ENCODE assay signal across 15 mouse cellular contexts in genomic region chr3:94613258-94613878, GRCm38 (mm10). TPM values are rescaled to one million over a fixed set of nuclear protein-coding genes. Genes with fewer than 3 reads are reported as not detected.
DNase-seq lines count a peak whose midpoint lies in the region; ATAC-seq and TF ChIP-seq lines count a peak whose summit lies in the region.
"Had no signal": no experiment of that assay in that cellular context is flagged by ENCODE, and none has a peak within 500 bp of the region (broad histone marks: within the 10 kb centered on the region; RNA-seq: fewer than 3 reads in every experiment).

No protein-coding gene starts in this region.

- H3K4me3 ChIP-seq in kidney, embryonic 16.5 days (ENCODE audit: low read length), result no peak overlapping the region
- H3K4me3 ChIP-seq in CH12.LX (replicated peaks in 1 of 3; ENCODE audit: low read depth in 2 of 3, low read length in 2 of 3, poor library complexity in 1 of 3), result no peak overlapping the region
- no peak overlapping the region for H3K4me3 ChIP-seq in bone marrow macrophage, adult 2 months (ENCODE audit: insufficient read depth, low read length)
- H3K4me3 ChIP-seq in forebrain, embryonic 16.5 days (replicated peaks; ENCODE audit: low read length), result no peak overlapping the region
- H3K4me3 ChIP-seq: embryonic facial prominence, embryonic 15.5 days; limb, embryonic 10.5 days; myocyte had no signal

- H3K4me1 ChIP-seq in kidney, embryonic 16.5 days (ENCODE audit: insufficient read depth, low read length), result peaks cover 13% of the 10 kb centered on the region; the same call in 1 of the 2 replicates
- H3K4me1 ChIP-seq in CH12.LX (ENCODE audit: control insufficient read depth in 1 of 2, insufficient read depth in 2 of 2), result peaks cover 26 to 70% of the 10 kb centered on the region in 2 experiments
- H3K4me1 ChIP-seq in bone marrow macrophage, adult 2 months (ENCODE audit: control insufficient read depth, insufficient read depth, low read length), result peaks cover 37% of the 10 kb centered on the region
- peaks cover 3% of the 10 kb centered on the region; the same call in 1 of the 2 replicates for H3K4me1 ChIP-seq in forebrain, embryonic 16.5 days (replicated peaks; ENCODE audit: control insufficient read depth, insufficient read depth, low read length)

- peak; percentile 83 for ATAC-seq in kidney, embryonic 16.5 days (ENCODE audit: low FRiP score, low TSS enrichment)
- ATAC-seq in forebrain, embryonic 16.5 days, result no peak

- H3K79me2 ChIP-seq in CH12.LX (replicated peaks; ENCODE audit: control insufficient read depth, extremely low read depth, insufficient read depth, poor library complexity, severe bottlenecking), result no peaks in the 10 kb centered on the region

- DNase-seq in kidney, adult 8-10 months, result no peak
- DNase-seq in CH12.LX (ENCODE audit: extremely low read depth), result peak; percentile 81
- peak; percentile 12 to 18 for DNase-seq in heart, postnatal 14 days
- no peak for DNase-seq in thymus, adult 18-20 months
- DNase-seq: cerebellum, adult 8-10 months; thymus, postnatal 36 days had no signal

- H3K9ac ChIP-seq in kidney, embryonic 16.5 days (replicated peaks; ENCODE audit: low read length), result no peak overlapping the region
- no peak overlapping the region for H3K9ac ChIP-seq in CH12.LX (ENCODE audit: insufficient read depth, low read depth)
- H3K9ac ChIP-seq in forebrain, embryonic 16.5 days (replicated peaks; ENCODE audit: low read depth, low read length), result no peak overlapping the region
- H3K9ac ChIP-seq: embryonic facial prominence, embryonic 15.5 days had no signal

- H3K36me3 ChIP-seq in kidney, embryonic 16.5 days (ENCODE audit: insufficient read depth, low read length), result no peaks in the 10 kb centered on the region
- peaks cover 0 to 12% of the 10 kb centered on the region in 2 experiments for H3K36me3 ChIP-seq in CH12.LX (replicated peaks in 1 of 2; ENCODE audit: control insufficient read depth in 1 of 2, insufficient read depth in 1 of 2, low read length in 1 of 2)
- H3K36me3 ChIP-seq in forebrain, embryonic 16.5 days (ENCODE audit: control insufficient read depth, insufficient read depth), result no peaks in the 10 kb centered on the region
- H3K36me3 ChIP-seq: embryonic facial prominence, embryonic 15.5 days; limb, embryonic 10.5 days had no signal

- TF ChIP-seq CTCF in CH12.LX (conservative IDR thresholded peaks at IDR 0.05 in 1 of 2, IDR thresholded peaks at IDR 0.05 in 1 of 2; ENCODE audit: low read depth in 2 of 2, low read length in 2 of 2), result no peak
- TF ChIP-seq CTCF in bone marrow macrophage, adult 2 months (IDR thresholded peaks at IDR 0.05; ENCODE audit: low read depth, low read length), result no peak

- H3K27me3 ChIP-seq in kidney, embryonic 16.5 days (ENCODE audit: insufficient read depth, low read length), result no peaks in the 10 kb centered on the region
- H3K27me3 ChIP-seq in CH12.LX (replicated peaks), result no peaks in the 10 kb centered on the region
- no peaks in the 10 kb centered on the region for H3K27me3 ChIP-seq in forebrain, embryonic 16.5 days (replicated peaks; ENCODE audit: control insufficient read depth, insufficient read depth, low read length)
- H3K27me3 ChIP-seq: embryonic facial prominence, embryonic 15.5 days had no signal

- TF ChIP-seq EP300 in CH12.LX (IDR thresholded peaks at IDR 0.05; ENCODE audit: low read length), result peak; percentile 81

- no peak for TF ChIP-seq POLR2A in CH12.LX (IDR thresholded peaks at IDR 0.05; ENCODE audit: low read depth, low read length)
- TF ChIP-seq POLR2A in bone marrow macrophage, adult 2 months (IDR thresholded peaks at IDR 0.05; ENCODE audit: borderline replicate concordance, low read depth, low read length), result no peak

- no peak overlapping the region for H3K27ac ChIP-seq in kidney, embryonic 16.5 days (ENCODE audit: low read length)
- peak overlapping the region; percentile 56; the same call in 1 of the 2 replicates for H3K27ac ChIP-seq in CH12.LX (ENCODE audit: insufficient read depth, low read depth)
- H3K27ac ChIP-seq in bone marrow macrophage, adult 2 months (ENCODE audit: insufficient read depth, low read depth, low read length), result peak overlapping the region; percentile 94
- H3K27ac ChIP-seq in forebrain, embryonic 16.5 days (ENCODE audit: low read length), result no peak overlapping the region
- H3K27ac ChIP-seq: limb, embryonic 10.5 days had no signal

- no peaks in the 10 kb centered on the region for H3K9me3 ChIP-seq in kidney, embryonic 16.5 days (ENCODE audit: low read length)
- no peaks in the 10 kb centered on the region for H3K9me3 ChIP-seq in CH12.LX (replicated peaks; ENCODE audit: low read length)
- H3K9me3 ChIP-seq in forebrain, embryonic 16.5 days (ENCODE audit: control insufficient read depth, low read length), result no peaks in the 10 kb centered on the region
- H3K9me3 ChIP-seq: embryonic facial prominence, embryonic 15.5 days; limb, embryonic 10.5 days had no signal

- 60% methylated on average over 7 of the region's 7 CpGs for WGBS in kidney, embryonic 16.5 days
- WGBS in forebrain, embryonic 16.5 days, result 70% methylated on average over 7 of the region's 7 CpGs

- dilution Hi-C loops in CH12.LX (cut with MboI; ENCODE audit: extremely low pct_ligation_motif_present, extremely low pct_unique_long_range_greater_than_20kb, low sequenced_read_pairs), result no loop called here

- in situ Hi-C loops in CH12.LX (cut with MboI; ENCODE audit: low pct_ligation_motif_present, low pct_unique_long_range_greater_than_20kb, low sequenced_read_pairs), result loop anchor here (25.0 kb wide), 1 partner anchor 151 kb away; no protein-coding TSS in a partner anchor

- no peak for TF ChIP-seq RAD21 in CH12.LX (IDR thresholded peaks at IDR 0.05; ENCODE audit: low read depth, low read length)

- intact Hi-C loops in heart, postnatal 14 days (cut with DNase I), result loop anchor here (10.0 kb wide), 1 partner anchor 291 kb away; no protein-coding TSS in a partner anchor

- no peak overlapping the region for H3K4me2 ChIP-seq in kidney, embryonic 16.5 days (replicated peaks; ENCODE audit: low read depth, low read length)
- H3K4me2 ChIP-seq in CH12.LX (ENCODE audit: insufficient read depth, low read depth, poor library complexity, severe bottlenecking), result peak overlapping the region; percentile 85
- no peak overlapping the region for H3K4me2 ChIP-seq in forebrain, embryonic 16.5 days (ENCODE audit: low read length)
- H3K4me2 ChIP-seq: embryonic facial prominence, embryonic 15.5 days had no signal

TF ChIP-seq in CH12.LX, 34 proteins besides CTCF, POLR2A, EP300 and RAD21 (continues in another document):
- no peak for TF ChIP-seq JUN (IDR thresholded peaks at IDR 0.05; ENCODE audit: insufficient read depth, low read depth, low read length)
- no peak for TF ChIP-seq USF1 (IDR thresholded peaks at IDR 0.05; ENCODE audit: low read depth, low read length)
- TF ChIP-seq E2F4 (IDR thresholded peaks at IDR 0.05; ENCODE audit: insufficient replicate concordance, low read depth, low read length), result no peak
- TF ChIP-seq IRF4 (IDR thresholded peaks at IDR 0.05; ENCODE audit: low read depth, low read length), result peak; percentile 56; the same call in 1 of the 2 replicates
- no peak for TF ChIP-seq JUND (conservative IDR thresholded peaks at IDR 0.05; ENCODE audit: low read depth, low read length)
- TF ChIP-seq NRF1 (IDR thresholded peaks at IDR 0.05; ENCODE audit: low read depth, low read length), result no peak
- no peak for TF ChIP-seq ZMIZ1 (IDR thresholded peaks at IDR 0.05; ENCODE audit: low read depth, low read length)
- no peak for TF ChIP-seq SMC3 (IDR thresholded peaks at IDR 0.05; ENCODE audit: low read depth, low read length)
- 0 out of 2 replicates have a peak, but pooled peaks have one; percentile 58 for TF ChIP-seq RCOR1 (conservative IDR thresholded peaks at IDR 0.05; ENCODE audit: low read depth, low read length)
- no peak for TF ChIP-seq PAX5 (IDR thresholded peaks at IDR 0.05; ENCODE audit: low read length)
- no peak for TF ChIP-seq MXI1 (IDR thresholded peaks at IDR 0.05; ENCODE audit: low read depth, low read length)
- no peak for TF ChIP-seq ZC3H11A (IDR thresholded peaks at IDR 0.05; ENCODE audit: low read depth, low read length)
- peak; percentile 87 for TF ChIP-seq MEF2A (IDR thresholded peaks at IDR 0.05; ENCODE audit: borderline replicate concordance, low read depth, low read length)
- TF ChIP-seq ETS1 (conservative IDR thresholded peaks at IDR 0.05; ENCODE audit: low read depth, low read length), result peak; percentile 56; the same call in 1 of the 2 replicates
- peak; percentile 35; the same call in 1 of the 2 replicates for TF ChIP-seq TCF12 (IDR thresholded peaks at IDR 0.05; ENCODE audit: low read depth, low read length)
- peak; percentile 8; the same call in 1 of the 2 replicates for TF ChIP-seq CHD2 (IDR thresholded peaks at IDR 0.05; ENCODE audit: low read length)
- TF ChIP-seq POLR2AphosphoS2 (IDR thresholded peaks at IDR 0.05; ENCODE audit: low read depth, low read length), result no peak

RNA-seq across cellular contexts. Expression of gene Gm10972, which starts 29.5 kb away (rescaled TPM):
- polyA plus RNA-seq in kidney, embryonic 16.5 days (2015; fragmentation: Nextera tagmentation; extraction: Ambion mirVana), result not detected in 2 replicates
- total RNA-seq in CH12.LX (2012; rRNA removed), result not detected in 2 replicates
- not detected in 2 replicates for total RNA-seq in CH12.LX (2014; rRNA removed)
- not detected in 2 replicates for polyA plus RNA-seq in CH12.LX (2012; ENCODE audit: insufficient read length, low read depth)
- not detected in 2 replicates for polyA plus RNA-seq in bone marrow macrophage, adult 2 months (2012; ENCODE audit: insufficient read depth, insufficient read length, missing spikeins)
- total RNA-seq in heart, postnatal 14 days (2021), result not detected
- not detected in 2 replicates for polyA plus RNA-seq in forebrain, embryonic 16.5 days (2015; fragmentation: Nextera tagmentation; extraction: Ambion mirVana)
- total RNA-seq: adrenal gland, postnatal 4 days; hematopoietic stem cell, adult 5-6 weeks; layer of hippocampus, adult 18-20 months had no signal
- polyA plus RNA-seq: embryonic facial prominence, embryonic 15.5 days; limb, embryonic 10.5 days; myocyte had no signal

RNA-seq across cellular contexts. Expression of gene Snx27, which starts 30.9 kb away (rescaled TPM):
- 43.0 and 54.6 TPM in 2 replicates for polyA plus RNA-seq in kidney, embryonic 16.5 days (2015; fragmentation: Nextera tagmentation; extraction: Ambion mirVana)
- total RNA-seq in CH12.LX (2012; rRNA removed) (23.1 and 24.9 TPM in 2 replicates), CH12.LX (2014; rRNA removed) (31.3 and 34.9 TPM in 2 replicates)
- polyA plus RNA-seq in CH12.LX (2012; ENCODE audit: insufficient read length, low read depth), result 30.2 and 35.3 TPM in 2 replicates
- polyA plus RNA-seq in bone marrow macrophage, adult 2 months (2012; ENCODE audit: insufficient read depth, insufficient read length, missing spikeins), result 52.4 and 56.8 TPM in 2 replicates
- 10 to 100 TPM; 24.4 to 28.6 TPM for total RNA-seq in heart, postnatal 14 days (2021)
- polyA plus RNA-seq in forebrain, embryonic 16.5 days (2015; fragmentation: Nextera tagmentation; extraction: Ambion mirVana), result 85.2 and 92.5 TPM in 2 replicates

RNA-seq across cellular contexts. Expression of gene Tuft1, which starts 45.3 kb away (rescaled TPM):
- polyA plus RNA-seq in kidney, embryonic 16.5 days (2015; fragmentation: Nextera tagmentation; extraction: Ambion mirVana), result 9.7 TPM in 2 replicates
- total RNA-seq in CH12.LX (2012; rRNA removed) (3.4 and 4.0 TPM in 2 replicates), CH12.LX (2014; rRNA removed) (7.4 and 7.7 TPM in 2 replicates)
- polyA plus RNA-seq in CH12.LX (2012; ENCODE audit: insufficient read length, low read depth), result 7.2 and 7.5 TPM in 2 replicates
- 6.2 and 6.7 TPM in 2 replicates for polyA plus RNA-seq in bone marrow macrophage, adult 2 months (2012; ENCODE audit: insufficient read depth, insufficient read length, missing spikeins)
- total RNA-seq in heart, postnatal 14 days (2021), result 1 to 10 TPM; 3.1 to 3.9 TPM
- polyA plus RNA-seq in forebrain, embryonic 16.5 days (2015; fragmentation: Nextera tagmentation; extraction: Ambion mirVana), result 4.5 and 5.6 TPM in 2 replicates

Comparison
In these comparisons a context has a peak if more than half of its experiments do, and no peak if none do; other contexts are left out.
1. H3K27ac ChIP-seq: peak in CH12.LX (single experiment) and bone marrow macrophage, adult 2 months (single experiment); none in kidney, embryonic 16.5 days (single experiment) and forebrain, embryonic 16.5 days (single experiment).
2. DNase-seq: peak in CH12.LX (single experiment) and heart, postnatal 14 days (2 of 2); none in kidney, adult 8-10 months (0 of 2) and thymus, adult 18-20 months (0 of 2).